ENCODE assay signal across 8 mouse cellular contexts in genomic region chr16:11201740-11202394, GRCm38 (mm10). TPM values are rescaled to one million over a fixed set of nuclear protein-coding genes. Genes with fewer than 3 reads are reported as not detected.
DNase-seq lines count a peak whose midpoint lies in the region; ATAC-seq and TF ChIP-seq lines count a peak whose summit lies in the region.

No protein-coding gene starts in this region.

- H3K4me1 ChIP-seq in heart, embryonic 11.5 days (ENCODE audit: control insufficient read depth, insufficient read depth, low read length), result peaks cover 11% of the 10 kb centered on the region; the same call in 1 of the 2 replicates
- H3K4me1 ChIP-seq in G1E (ENCODE audit: insufficient read depth, low read depth, low read length), result peaks cover 55% of the 10 kb centered on the region
- H3K4me1 ChIP-seq in hindbrain, embryonic 10.5 days (replicated peaks), result peaks cover 27% of the 10 kb centered on the region

- DNase-seq in heart, postnatal 10 days, result no peak
- no peak for DNase-seq in G1E (ENCODE audit: low spot score)
- DNase-seq in hindbrain, embryonic 10.5 days (ENCODE audit: low spot score), result no peak
- no peak for DNase-seq in adipocyte (ENCODE audit: low spot score)
- DNase-seq in urinary bladder, postnatal 4 days (ENCODE audit: low spot score in 2 of 2), result no peak

- no peak for TF ChIP-seq CTCF in G1E (IDR thresholded peaks at IDR 0.05; ENCODE audit: low read depth, low read length)

- no peak for ATAC-seq in heart, embryonic 11.5 days (replicated peaks; ENCODE audit: insufficient number of reproducible peaks, low FRiP score, low TSS enrichment)
- no peak for ATAC-seq in G1E (ENCODE audit: extremely low read depth, insufficient number of reproducible peaks, low FRiP score, poor library complexity, severe bottlenecking)
- ATAC-seq in cerebellum, adult (ENCODE audit: insufficient number of reproducible peaks, low FRiP score, low TSS enrichment), result no peak

- H3K79me2 ChIP-seq in macrophage (ENCODE audit: inconsistent target), result peaks cover 55% of the 10 kb centered on the region

- peak overlapping the region; percentile 88 for H3K4me2 ChIP-seq in heart, embryonic 11.5 days

- H3K4me3 ChIP-seq in heart, embryonic 11.5 days (ENCODE audit: low read depth, low read length), result peak overlapping the region; percentile 85
- peak overlapping the region; percentile 97 for H3K4me3 ChIP-seq in G1E (ENCODE audit: low read depth, low read length)
- H3K4me3 ChIP-seq in hindbrain, embryonic 10.5 days, result peak overlapping the region; percentile 76
- peak overlapping the region; percentile 89 for H3K4me3 ChIP-seq in macrophage (ENCODE audit: inconsistent target)

- intact Hi-C loops in heart, postnatal 10 days (cut with DNase I), result loop anchor here (5.0 to 10.0 kb wide), 2 partner anchors 120 to 213 kb away; partner anchors contain the start of gene Snx29

- H3K27ac ChIP-seq in heart, embryonic 11.5 days (ENCODE audit: low read depth, low read length), result no peak overlapping the region
- H3K27ac ChIP-seq in hindbrain, embryonic 10.5 days, result peak overlapping the region; percentile 95; the same call in 1 of the 2 replicates
- 0 out of 2 replicates have a peak overlapping the region, but pooled peaks have one; percentile 44 for H3K27ac ChIP-seq in macrophage

- peak overlapping the region; percentile 87; the same call in 1 of the 2 replicates for H3K9ac ChIP-seq in heart, embryonic 11.5 days (ENCODE audit: low read depth, low read length)

- no peaks in the 10 kb centered on the region for H3K9me3 ChIP-seq in heart, embryonic 11.5 days (replicated peaks; ENCODE audit: control insufficient read depth, low read length)
- H3K9me3 ChIP-seq in G1E (replicated peaks), result no peaks in the 10 kb centered on the region
- no peaks in the 10 kb centered on the region for H3K9me3 ChIP-seq in hindbrain, embryonic 10.5 days

- no peaks in the 10 kb centered on the region for H3K27me3 ChIP-seq in heart, embryonic 11.5 days (ENCODE audit: control insufficient read depth, insufficient read depth, low read length)
- H3K27me3 ChIP-seq in G1E (ENCODE audit: insufficient read depth, low read length), result no peaks in the 10 kb centered on the region
- no peaks in the 10 kb centered on the region for H3K27me3 ChIP-seq in hindbrain, embryonic 10.5 days (ENCODE audit: insufficient read depth, poor library complexity, severe bottlenecking)

- peaks cover 24% of the 10 kb centered on the region for H3K36me3 ChIP-seq in heart, embryonic 11.5 days (ENCODE audit: control insufficient read depth, insufficient read depth, low read length)
- peaks cover 64% of the 10 kb centered on the region for H3K36me3 ChIP-seq in G1E (replicated peaks)
- peaks cover 64% of the 10 kb centered on the region for H3K36me3 ChIP-seq in hindbrain, embryonic 10.5 days
- H3K36me3 ChIP-seq in macrophage (ENCODE audit: inconsistent target), result peaks cover 40% of the 10 kb centered on the region

- WGBS in heart, embryonic 11.5 days (ENCODE audit: insufficient replicate concordance), result 62% methylated on average over 6 of the region's 6 CpGs
- WGBS in hindbrain, embryonic 10.5 days, result 68% methylated on average over 6 of the region's 6 CpGs
- 78% methylated on average over 6 of the region's 6 CpGs for WGBS in macrophage (ENCODE audit: missing documents)

RNA-seq across cellular contexts. Expression of gene Rsl1d1, which starts 1.3 kb away (rescaled TPM):
- 161 and 167 TPM in 2 replicates for polyA plus RNA-seq in heart, embryonic 11.5 days (2014; fragmentation: Nextera tagmentation; extraction: Ambion mirVana)
- 10 to 100 TPM; 56.8 to 57.4 TPM for total RNA-seq in heart, postnatal 10 days (2021)
- total RNA-seq in G1E (2014; fragmentation: Nextera tagmentation) (229 and 276 TPM in 2 replicates), G1E (2017) (224 and 269 TPM in 2 replicates)
- polyA plus RNA-seq in G1E (2012) (30.1 and 44.2 TPM in 2 replicates), macrophage (2018) (45.4 to 112 TPM (median 99.2 TPM) in 3 replicates)
- polyA plus RNA-seq in hindbrain, embryonic 10.5 days (2016; fragmentation: Nextera tagmentation; extraction: Ambion mirVana), result 212 and 259 TPM in 2 replicates
- total RNA-seq in macrophage (2018; cell fraction: chromatin; rRNA removed), result 10 to 100 TPM in 24 of 26 experiments, 1 to 10 TPM in 2; 8.5 to 51.7 (median 34.3) TPM
- 10 to 100 TPM; 43.0 to 70.3 (median 54.5) TPM for total RNA-seq in macrophage (2018; cell fraction: cytosol; rRNA removed)
- 10 to 100 TPM; 15.1 to 71.1 (median 27.5) TPM for total RNA-seq in macrophage (2018; cell fraction: nucleus; rRNA removed)

RNA-seq across cellular contexts. Expression of gene Zc3h7a, which starts 25.7 kb away (rescaled TPM):
- 85.3 and 85.8 TPM in 2 replicates for polyA plus RNA-seq in heart, embryonic 11.5 days (2014; fragmentation: Nextera tagmentation; extraction: Ambion mirVana)
- 10 to 100 TPM; 41.3 to 51.3 TPM for total RNA-seq in heart, postnatal 10 days (2021)
- total RNA-seq in G1E (2014; fragmentation: Nextera tagmentation) (270 and 306 TPM in 2 replicates), G1E (2017) (228 and 262 TPM in 2 replicates)
- polyA plus RNA-seq in G1E (2012) (9.1 and 12.0 TPM in 2 replicates), macrophage (2018) (64.3 to 121 TPM (median 115 TPM) in 3 replicates)
- 85.7 and 89.3 TPM in 2 replicates for polyA plus RNA-seq in hindbrain, embryonic 10.5 days (2016; fragmentation: Nextera tagmentation; extraction: Ambion mirVana)
- 1,000 to 10,000 TPM; 1,100 to 4,230 (median 1,584) TPM for total RNA-seq in macrophage (2018; cell fraction: chromatin; rRNA removed)
- 100 to 1,000 TPM in 4 of 26 experiments, 10 to 100 TPM in 22; 36.4 to 125 (median 54.0) TPM for total RNA-seq in macrophage (2018; cell fraction: cytosol; rRNA removed)
- total RNA-seq in macrophage (2018; cell fraction: nucleus; rRNA removed), result 1,000 to 10,000 TPM in 19 of 26 experiments, 100 to 1,000 TPM in 7; 737 to 4,041 (median 1,180) TPM

RNA-seq across cellular contexts. Expression of gene Gspt1, which starts 52.3 kb away (rescaled TPM):
- polyA plus RNA-seq in heart, embryonic 11.5 days (2014; fragmentation: Nextera tagmentation; extraction: Ambion mirVana), result 67.7 and 70.0 TPM in 2 replicates
- 10 to 100 TPM; 75.1 to 83.5 TPM for total RNA-seq in heart, postnatal 10 days (2021)
- total RNA-seq in G1E (2014; fragmentation: Nextera tagmentation) (562 and 636 TPM in 2 replicates), G1E (2017) (115 and 135 TPM in 2 replicates)
- polyA plus RNA-seq in G1E (2012) (196 and 274 TPM in 2 replicates), macrophage (2018) (60.3 to 139 TPM (median 132 TPM) in 3 replicates)
- polyA plus RNA-seq in hindbrain, embryonic 10.5 days (2016; fragmentation: Nextera tagmentation; extraction: Ambion mirVana), result 70.6 and 83.2 TPM in 2 replicates
- 100 to 1,000 TPM in 9 of 26 experiments, 10 to 100 TPM in 17; 39.4 to 194 (median 74.8) TPM for total RNA-seq in macrophage (2018; cell fraction: chromatin; rRNA removed)
- 100 to 1,000 TPM in 1 of 26 experiments, 10 to 100 TPM in 25; 59.4 to 110 (median 68.3) TPM for total RNA-seq in macrophage (2018; cell fraction: cytosol; rRNA removed)
- total RNA-seq in macrophage (2018; cell fraction: nucleus; rRNA removed), result 100 to 1,000 TPM in 4 of 26 experiments, 10 to 100 TPM in 22; 43.3 to 123 (median 71.8) TPM
